Mouse (Mus musculus): ENCODE results near the gene Gtsf1l.

- TF ChIP-seq CTCF (IDR thresholded peaks at IDR 0.05; ENCODE audit: borderline replicate concordance, control insufficient read depth, extremely low read depth, insufficient read depth, low read length, poor library complexity) (no peak), POLR2A (IDR thresholded peaks at IDR 0.05; ENCODE audit: control insufficient read depth, extremely low read depth, insufficient read depth, low read length, poor library complexity) (no peak)
Measured at GRCm38 (mm10) chr2:163074808-163075207, 12.8 kb downstream of the Gtsf1l start.

Measured in thymus, adult 2 months (tissue).